Mouse (Mus musculus): ENCODE results near the gene Mef2a.

Gene Mef2a

GRCm38 (mm10) chr7:67206496-67206895 is 166.2 kb downstream of the Mef2a start:
- peak in 1 of 2 experiments; percentile 27 for DNase-seq

- peak in 1 of 2 experiments; percentile 15 for DNase-seq
Observed at GRCm38 (mm10) chr7:67205734-67206425, 166.8 kb downstream of the Mef2a start.

- no peak for DNase-seq
Observed at GRCm38 (mm10) chr7:67203625-67204024, 169.0 kb downstream of the Mef2a start.

- DNase-seq, result peak; percentile 82 to 84
Observed at GRCm38 (mm10) chr7:67199412-67199811, 173.2 kb downstream of the Mef2a start.

- no peak for DNase-seq
Observed at GRCm38 (mm10) chr7:67183786-67184185, 188.9 kb downstream of the Mef2a start.

Data from kidney, postnatal 4 days (tissue).